Mouse (Mus musculus) urinary bladder, adult 18-20 months (tissue): ENCODE results near the gene Fbxw8.

Source experiments
- DNase-seq, 2 experiments: peaks; one replicate each; pipeline ENCODE4 v3.0.0; 2022; ENCODE audit warnings: low spot score in 2 of 2, mixed read lengths in 2 of 2

Fbxw8 gene

GRCm38 (mm10) chr5:118017527-118017926 lies 137.7 kb downstream of the Fbxw8 start:
- DNase-seq = no peak

- no peak for DNase-seq
Measured at GRCm38 (mm10) chr5:118015669-118016068, 139.6 kb downstream of the Fbxw8 start.

- DNase-seq = no peak
Measured at GRCm38 (mm10) chr5:118015028-118015427, 140.2 kb downstream of the Fbxw8 start.
